Mouse (Mus musculus): ENCODE measurements at regions not wholly inside any gene's neighbourhood (a gene's known extent, or its start where the extent isn't known, plus 50 kb on each side); places are given as distances from the start of the nearest gene placed in this dataset.

DNA sequence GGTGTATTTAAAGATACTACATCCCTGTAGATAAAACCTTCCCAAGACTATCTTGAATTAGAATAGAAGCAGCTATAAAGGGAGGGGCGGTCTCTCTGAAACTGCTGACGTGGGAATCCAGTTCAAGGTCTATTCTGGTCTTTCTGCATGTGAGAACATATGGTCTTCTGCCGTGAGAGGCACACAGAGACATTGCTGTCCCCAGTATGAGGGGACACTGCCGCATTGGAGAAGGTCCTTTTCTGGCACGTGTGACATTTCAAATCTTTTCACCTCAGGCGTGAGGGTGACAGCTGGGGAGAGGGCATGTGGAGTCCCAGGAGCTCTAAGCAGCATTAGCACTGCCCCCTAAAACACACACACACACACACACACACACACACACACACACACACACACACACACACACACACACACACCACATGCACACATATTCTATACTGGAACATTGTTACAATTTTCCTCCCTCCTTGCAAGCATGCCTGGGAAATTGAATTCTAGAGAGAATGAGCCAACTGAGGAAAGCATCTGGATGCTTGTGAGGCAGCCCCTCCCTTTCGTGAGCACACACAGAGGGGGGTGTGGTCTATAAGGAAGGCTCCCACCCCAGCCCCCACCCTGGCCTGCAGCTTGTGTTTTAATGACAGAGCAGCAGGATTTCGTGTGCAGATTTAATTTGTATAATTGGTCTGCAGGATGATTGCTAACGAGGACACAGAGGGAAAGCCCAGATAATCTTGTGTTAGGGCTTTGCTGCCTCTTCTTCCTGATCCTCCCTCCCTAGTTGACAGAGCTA lies 174.5 kb upstream of the Fat4 start:
- 35% methylated on average over 9 of the region's 9 CpGs for WGBS
- DNase-seq (ENCODE audit: low spot score) (no peak), ATAC-seq (ENCODE audit: low FRiP score, low TSS enrichment) (no peak)
- H3K27ac ChIP-seq (replicated peaks) = no peak overlapping the region
- H3K4me2 ChIP-seq (replicated peaks; ENCODE audit: low read depth) = no peak overlapping the region
- H3K36me3 ChIP-seq (ENCODE audit: control insufficient read depth, insufficient read depth, low read length) = no peaks in the 10 kb centered on the region
- H3K27me3 ChIP-seq (ENCODE audit: control insufficient read depth, insufficient read depth, low read length) = no peaks in the 10 kb centered on the region
- H3K4me1 ChIP-seq (replicated peaks; ENCODE audit: control insufficient read depth, insufficient read depth) = no peaks in the 10 kb centered on the region
- no peaks in the 10 kb centered on the region for H3K9me3 ChIP-seq (ENCODE audit: control insufficient read depth, low read length)
- no peak overlapping the region for H3K4me3 ChIP-seq (ENCODE audit: low read depth, low read length)
- TF ChIP-seq CTCF (IDR thresholded peaks at IDR 0.05; ENCODE audit: low read depth) = no peak
- no peak for TF ChIP-seq EP300 (optimal IDR thresholded peaks at IDR 0.05)
- no peak overlapping the region for H3K9ac ChIP-seq (ENCODE audit: low read length)

DNA sequence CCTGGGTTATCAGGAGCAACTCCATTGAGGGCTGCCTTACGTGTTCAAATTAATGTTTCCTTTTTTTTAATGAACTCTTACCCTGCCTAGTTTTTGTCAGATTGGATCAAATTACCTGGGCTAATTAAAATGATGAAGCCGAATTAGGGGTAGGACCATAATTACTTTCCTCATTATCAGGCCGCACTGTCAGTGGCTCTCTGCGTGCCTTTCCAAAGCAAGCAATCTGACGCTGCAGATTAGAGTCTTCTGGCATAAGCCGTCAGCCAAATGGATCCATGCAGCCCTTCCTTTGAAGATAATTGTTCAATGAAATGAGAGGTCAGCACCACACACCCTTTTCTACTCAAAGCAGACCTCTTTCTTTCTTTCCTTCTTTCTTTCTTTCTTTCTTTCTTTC lies 175.5 kb upstream of the Fat4 start:
- DNase-seq (ENCODE audit: low spot score) (no peak), ATAC-seq (ENCODE audit: low FRiP score, low TSS enrichment) (no peak)
- 49% methylated on average over 6 of the region's 6 CpGs for whole genome bisulfite sequencing
- no peaks in the 10 kb centered on the region for H3K36me3 ChIP-seq (ENCODE audit: control insufficient read depth, insufficient read depth, low read length)
- no peaks in the 10 kb centered on the region for H3K4me1 ChIP-seq (replicated peaks; ENCODE audit: control insufficient read depth, insufficient read depth)
- no peaks in the 10 kb centered on the region for H3K9me3 ChIP-seq (ENCODE audit: control insufficient read depth, low read length)
- no peak overlapping the region for H3K4me3 ChIP-seq (ENCODE audit: low read depth, low read length)
- no peak overlapping the region for H3K27ac ChIP-seq (replicated peaks)
- TF ChIP-seq EP300 (optimal IDR thresholded peaks at IDR 0.05) = no peak
- no peak for TF ChIP-seq CTCF (IDR thresholded peaks at IDR 0.05; ENCODE audit: low read depth)
- H3K27me3 ChIP-seq (ENCODE audit: control insufficient read depth, insufficient read depth, low read length) = no peaks in the 10 kb centered on the region
- no peak overlapping the region for H3K4me2 ChIP-seq (replicated peaks; ENCODE audit: low read depth)
- H3K9ac ChIP-seq (ENCODE audit: low read length) = no peak overlapping the region

DNA sequence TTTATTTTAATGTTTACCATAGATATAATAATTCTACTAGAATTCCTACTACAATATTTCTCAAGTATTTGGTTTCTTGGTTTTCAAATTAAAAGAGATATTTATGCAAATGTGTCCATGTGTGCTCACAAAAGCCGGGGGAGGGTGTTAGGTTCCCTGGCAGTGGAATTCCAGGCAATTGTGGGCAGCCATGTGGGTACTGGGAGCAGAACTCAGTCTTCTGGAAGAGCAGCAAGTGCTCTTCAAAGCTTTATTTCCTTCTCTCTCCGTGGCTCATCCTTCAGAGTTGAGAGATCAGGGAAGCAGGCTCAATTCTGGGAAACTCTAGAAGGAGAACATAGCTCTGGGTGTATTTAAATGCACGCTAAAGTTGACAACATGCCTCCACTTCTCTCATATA lies 178.8 kb upstream of the Fat4 start:
- no peak for TF ChIP-seq CTCF (IDR thresholded peaks at IDR 0.05; ENCODE audit: low read depth)
- no peak overlapping the region for H3K4me2 ChIP-seq (replicated peaks; ENCODE audit: low read depth)
- WGBS = 77% methylated on average over 3 of the region's 3 CpGs
- H3K27me3 ChIP-seq (ENCODE audit: control insufficient read depth, insufficient read depth, low read length) = no peaks in the 10 kb centered on the region
- no peaks in the 10 kb centered on the region for H3K4me1 ChIP-seq (replicated peaks; ENCODE audit: control insufficient read depth, insufficient read depth)
- DNase-seq (ENCODE audit: low spot score) (no peak), ATAC-seq (ENCODE audit: low FRiP score, low TSS enrichment) (no peak)
- H3K27ac ChIP-seq (replicated peaks) = no peak overlapping the region
- no peak overlapping the region for H3K4me3 ChIP-seq (ENCODE audit: low read depth, low read length)
- H3K36me3 ChIP-seq (ENCODE audit: control insufficient read depth, insufficient read depth, low read length) = no peaks in the 10 kb centered on the region
- H3K9me3 ChIP-seq (ENCODE audit: control insufficient read depth, low read length) = no peaks in the 10 kb centered on the region
- H3K9ac ChIP-seq (ENCODE audit: low read length) = no peak overlapping the region

DNA sequence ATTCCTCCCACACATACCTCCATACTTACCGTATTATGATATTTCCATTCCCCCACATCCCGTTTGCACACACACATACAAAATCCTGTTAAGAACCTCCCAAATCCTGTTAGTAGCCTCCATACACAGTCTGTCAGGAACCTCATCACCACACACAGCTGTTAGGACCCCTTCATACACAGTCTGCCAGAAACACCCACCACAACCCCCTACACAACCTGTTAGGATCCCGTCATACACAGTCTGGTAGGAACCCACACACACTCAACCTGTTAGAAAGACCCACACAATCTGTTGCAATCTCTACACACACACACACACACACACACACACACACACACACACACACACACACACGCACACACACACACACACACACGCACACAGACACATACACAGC lies 187.5 kb upstream of the Fat4 start:
- H3K27me3 ChIP-seq (ENCODE audit: control insufficient read depth, insufficient read depth, low read length) = no peaks in the 10 kb centered on the region
- DNase-seq (ENCODE audit: low spot score) (no peak), ATAC-seq (ENCODE audit: low FRiP score, low TSS enrichment) (no peak)
- H3K4me2 ChIP-seq (replicated peaks; ENCODE audit: low read depth) = no peak overlapping the region
- no peak overlapping the region for H3K27ac ChIP-seq (replicated peaks)
- H3K4me3 ChIP-seq (ENCODE audit: low read depth, low read length) = no peak overlapping the region
- H3K36me3 ChIP-seq (ENCODE audit: control insufficient read depth, insufficient read depth, low read length) = no peaks in the 10 kb centered on the region
- TF ChIP-seq CTCF (IDR thresholded peaks at IDR 0.05; ENCODE audit: low read depth) (no peak), EP300 (optimal IDR thresholded peaks at IDR 0.05) (no peak)
- H3K9ac ChIP-seq (ENCODE audit: low read length) = no peak overlapping the region
- no peaks in the 10 kb centered on the region for H3K9me3 ChIP-seq (ENCODE audit: control insufficient read depth, low read length)
- H3K4me1 ChIP-seq (replicated peaks; ENCODE audit: control insufficient read depth, insufficient read depth) = no peaks in the 10 kb centered on the region
- 92% methylated on average over 5 of the region's 5 CpGs for WGBS

DNA sequence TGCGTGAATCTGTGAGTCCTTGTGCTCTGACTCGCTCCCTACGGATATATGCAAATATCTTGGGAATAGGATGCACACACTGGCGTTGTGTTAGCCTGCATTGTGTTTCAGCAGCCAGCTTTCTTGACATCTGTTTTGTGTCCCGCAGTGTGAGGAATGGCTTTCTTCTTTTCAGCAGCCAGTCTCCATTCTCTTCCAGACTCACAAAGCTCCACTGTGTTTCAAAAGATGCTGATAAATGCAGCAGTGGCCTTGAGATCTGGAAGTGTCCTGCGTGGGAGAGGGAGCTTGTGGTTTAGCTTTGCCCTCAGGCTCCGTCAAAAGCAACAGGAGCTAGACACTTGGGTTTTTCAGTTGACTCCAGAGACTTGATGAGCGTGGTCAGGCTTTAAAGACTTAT lies 188.9 kb upstream of the Fat4 start:
- H3K4me2 ChIP-seq (replicated peaks; ENCODE audit: low read depth) = no peak overlapping the region
- H3K9ac ChIP-seq (ENCODE audit: low read length) = no peak overlapping the region
- H3K4me3 ChIP-seq (ENCODE audit: low read depth, low read length) = no peak overlapping the region
- no peaks in the 10 kb centered on the region for H3K27me3 ChIP-seq (ENCODE audit: control insufficient read depth, insufficient read depth, low read length)
- DNase-seq (ENCODE audit: low spot score) (no peak), ATAC-seq (ENCODE audit: low FRiP score, low TSS enrichment) (no peak)
- no peaks in the 10 kb centered on the region for H3K9me3 ChIP-seq (ENCODE audit: control insufficient read depth, low read length)
- TF ChIP-seq CTCF (IDR thresholded peaks at IDR 0.05; ENCODE audit: low read depth) (no peak), EP300 (optimal IDR thresholded peaks at IDR 0.05) (no peak)
- H3K4me1 ChIP-seq (replicated peaks; ENCODE audit: control insufficient read depth, insufficient read depth) = no peaks in the 10 kb centered on the region
- H3K36me3 ChIP-seq (ENCODE audit: control insufficient read depth, insufficient read depth, low read length) = no peaks in the 10 kb centered on the region
- H3K27ac ChIP-seq (replicated peaks) = no peak overlapping the region
- 46% methylated on average over 8 of the region's 8 CpGs for WGBS

DNA sequence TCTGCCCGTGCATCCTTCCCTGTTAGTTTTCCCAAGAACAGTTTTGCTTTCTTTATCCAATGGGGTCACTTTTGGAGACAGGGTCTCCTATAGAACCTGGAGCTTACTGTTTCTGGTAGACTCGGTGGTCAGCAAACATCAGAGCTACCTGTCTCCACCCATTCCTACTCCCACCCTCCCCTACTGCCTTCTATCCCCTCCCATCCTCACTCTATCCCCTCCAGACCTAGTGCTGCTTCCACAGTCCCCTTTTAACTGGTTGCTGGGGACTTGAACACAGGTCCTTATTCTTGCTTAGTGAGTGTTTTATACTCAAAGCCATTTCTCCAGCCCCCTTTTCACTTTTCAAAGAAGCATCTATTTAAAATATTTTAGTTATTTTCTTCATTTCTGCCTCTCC lies 189.4 kb upstream of the Fat4 start:
- ATAC-seq (ENCODE audit: low FRiP score, low TSS enrichment) = no peak

More for the DNA sequence above, 189.4 kb upstream of the Fat4 start:
- Histone ChIP-seq H3K4me2 (replicated peaks; ENCODE audit: low read depth) (no peak overlapping the region), H3K27me3 (ENCODE audit: control insufficient read depth, insufficient read depth, low read length) (no peaks in the 10 kb centered on the region), H3K9me3 (ENCODE audit: control insufficient read depth, low read length) (no peaks in the 10 kb centered on the region), H3K36me3 (ENCODE audit: control insufficient read depth, insufficient read depth, low read length) (no peaks in the 10 kb centered on the region), H3K4me1 (replicated peaks; ENCODE audit: control insufficient read depth, insufficient read depth) (no peaks in the 10 kb centered on the region), H3K27ac (replicated peaks) (no peak overlapping the region), H3K9ac (ENCODE audit: low read length) (no peak overlapping the region), H3K4me3 (ENCODE audit: low read depth, low read length) (no peak overlapping the region)
- no peak for TF ChIP-seq CTCF (IDR thresholded peaks at IDR 0.05; ENCODE audit: low read depth)
- TF ChIP-seq EP300 (optimal IDR thresholded peaks at IDR 0.05) = no peak
- 65% methylated on average over 2 of the region's 2 CpGs for WGBS
- DNase-seq (ENCODE audit: low spot score) = no peak
